Mouse (Mus musculus) hindbrain, embryonic 13.5 days (tissue): Measurements from ENCODE around the gene Bri3. TPM values are rescaled to one million over a fixed set of nuclear protein-coding genes. Genes with fewer than 3 reads are reported as not detected.

Experiments used
- ATAC-seq: fragments of 200-750 bp; cut with Nextera tagmentation; 2 replicates; pipeline ENCODE4 v1.8.0; 2017; ENCODE audit warnings: moderate TSS enrichment; ENCODE audit not compliant: low FRiP score
- H3K27ac ChIP-seq: fragments of 300-500 bp; sonication (generic); 2 replicates; pipeline ENCODE4 v1.5.1; 2015; ENCODE audit warnings: inconsistent platforms, mild to moderate bottlenecking, moderate library complexity
- H3K27me3 ChIP-seq: fragments of 300-500 bp; sonication (generic); 2 replicates; pipeline ENCODE4 v1.6.1; 2015; ENCODE audit warnings: mild to moderate bottlenecking, inconsistent platforms
- H3K36me3 ChIP-seq: fragments of 300-500 bp; sonication (generic); 2 replicates; pipeline ENCODE4 v1.6.1; 2015; ENCODE audit warnings: mild to moderate bottlenecking, inconsistent platforms
- H3K4me1 ChIP-seq: fragments of 300-500 bp; sonication (generic); replicated peaks from 2 replicates; pipeline ENCODE4 v1.6.1; 2015; ENCODE audit warnings: inconsistent platforms
- H3K4me2 ChIP-seq: fragments of 300-500 bp; sonication (generic); 2 replicates; pipeline ENCODE4 v1.6.1; 2015; ENCODE audit warnings: inconsistent platforms, mild to moderate bottlenecking, moderate library complexity
- H3K4me3 ChIP-seq: fragments of 300-500 bp; sonication (generic); 2 replicates; pipeline ENCODE4 v1.5.1; 2015; ENCODE audit warnings: mild to moderate bottlenecking, inconsistent platforms
- H3K9ac ChIP-seq: fragments of 300-500 bp; sonication (generic); 2 replicates; pipeline ENCODE4 v1.6.1; 2015; ENCODE audit warnings: mild to moderate bottlenecking, inconsistent platforms
- H3K9me3 ChIP-seq: fragments of 300-500 bp; sonication (generic); 2 replicates; pipeline ENCODE4 v1.6.1; 2016; ENCODE audit warnings: inconsistent platforms
- WGBS: fragments of 180-500 bp; shearing (Covaris S2); methylation state at CpG from one replicate; pipeline ENCODE4 v1.1.7; 2015; 5-methylcytosine and 5-hydroxymethylcytosine counted together
- polyA plus RNA-seq: library from polyadenylated mRNA; unstranded; fragments of >200 nt; fragmentation: Nextera tagmentation; extraction: Ambion mirVana; gene quantifications from 2 replicates; pipeline ENCODE4 v1.2.1, GENCODE M21; 2015

The Bri3 gene
- polyA plus RNA-seq: 116 and 125 TPM in 2 replicates

DNA sequence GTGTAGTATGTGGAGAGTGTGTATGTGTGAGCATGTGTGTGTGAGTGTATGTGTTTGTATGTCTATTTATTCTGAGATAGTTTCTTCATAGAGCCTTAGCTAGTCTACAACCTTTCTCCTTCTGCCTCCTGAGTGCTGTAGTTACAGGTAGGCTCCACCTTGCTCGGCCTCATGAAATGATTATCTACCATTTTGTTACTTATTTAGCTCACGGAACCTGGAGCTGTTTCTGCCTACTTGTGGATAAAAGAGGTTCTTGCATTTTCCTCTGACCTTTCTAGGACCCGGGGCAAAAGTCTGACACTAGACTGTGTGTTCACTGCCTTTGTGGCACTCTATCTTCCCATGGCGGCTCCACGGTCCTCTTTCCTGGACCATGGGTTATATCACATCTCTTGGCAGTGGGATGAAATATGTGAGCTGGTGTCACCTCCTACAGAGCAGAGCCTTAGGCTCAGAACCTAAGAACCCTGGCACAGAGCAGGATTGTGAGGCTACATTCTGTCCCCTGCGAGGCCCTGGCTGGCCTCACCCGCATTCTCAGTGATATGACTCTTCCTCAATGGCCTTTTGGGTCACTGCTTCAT lies at the start of gene Bri3:
Bri3 (plus strand) TSS at position 537 of the 587 bp plus-strand sequence.
- no peaks in the 10 kb centered on the region for H3K36me3 ChIP-seq
- no peak within 1 kb of the TSS for H3K9ac ChIP-seq
- H3K27me3 ChIP-seq: no peaks in the 10 kb centered on the region
- no peak for ATAC-seq
- H3K9me3 ChIP-seq: no peaks in the 10 kb centered on the region
- no peaks in the 10 kb centered on the region for H3K4me1 ChIP-seq
- 91% methylated on average over 7 of the region's 7 CpGs for WGBS
- H3K4me3 ChIP-seq: no peak within 1 kb of the TSS
- no peak within 1 kb of the TSS for H3K4me2 ChIP-seq
- no peak within 1 kb of the TSS for H3K27ac ChIP-seq

DNA sequence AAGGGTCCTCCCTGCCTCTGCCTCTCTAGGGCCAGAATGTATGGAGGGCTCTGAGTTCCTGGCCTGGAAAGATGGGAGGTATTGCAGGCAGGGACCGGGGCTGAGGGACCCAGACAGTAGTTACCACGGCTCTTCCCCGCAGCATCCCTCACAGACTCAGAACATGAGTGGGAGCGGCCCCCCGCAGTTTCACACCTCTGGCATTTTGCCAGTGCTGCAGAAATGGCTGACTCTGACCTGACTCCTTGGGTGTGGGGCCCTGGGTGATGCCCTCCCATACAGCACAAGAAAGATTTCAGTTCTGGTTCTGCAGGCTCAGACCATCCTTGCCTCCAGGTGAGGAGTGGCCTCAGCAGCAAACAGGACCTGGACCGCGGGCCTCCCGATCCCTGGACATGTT lies 48.7 kb upstream of the Bri3 start:
- Histone ChIP-seq H3K4me2 (no peak overlapping the region), H3K4me3 (no peak overlapping the region), H3K9me3 (no peaks in the 10 kb centered on the region), H3K36me3 (peaks cover 47% of the 10 kb centered on the region), H3K27ac (no peak overlapping the region), H3K4me1 (peaks cover 9% of the 10 kb centered on the region), H3K27me3 (no peaks in the 10 kb centered on the region), H3K9ac (no peak overlapping the region)
- ATAC-seq: no peak
- 91% methylated on average over 8 of the region's 8 CpGs for WGBS

DNA sequence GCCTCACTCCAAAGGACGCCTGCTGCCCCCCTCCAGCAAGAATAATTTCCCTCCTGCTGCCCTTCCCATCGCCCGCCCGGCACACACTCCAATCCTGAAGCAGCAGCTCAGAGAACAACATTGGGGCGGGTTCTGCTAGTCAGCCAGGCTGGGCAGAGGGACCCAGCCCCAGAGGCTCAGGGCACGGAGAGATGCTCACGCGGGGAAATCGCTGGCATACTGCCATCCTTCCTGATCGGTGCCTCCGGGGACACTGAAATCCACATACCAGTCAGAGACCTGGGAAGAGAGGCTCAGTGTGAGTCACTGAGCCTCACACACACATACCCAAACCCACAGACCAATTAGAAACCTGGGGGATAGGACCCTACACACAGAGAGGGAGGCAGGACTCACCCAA lies 43.6 kb upstream of the Bri3 start:
- H3K4me2 ChIP-seq: no peak overlapping the region
- no peaks in the 10 kb centered on the region; the same call in 1 of the 2 replicates for H3K4me1 ChIP-seq
- H3K27ac ChIP-seq: no peak overlapping the region
- H3K9me3 ChIP-seq: peaks cover 7% of the 10 kb centered on the region; the same call in 1 of the 2 replicates
- 79% methylated on average over 11 of the region's 11 CpGs for WGBS
- no peak overlapping the region for H3K4me3 ChIP-seq
- no peak for ATAC-seq
- no peaks in the 10 kb centered on the region for H3K27me3 ChIP-seq
- peaks cover 88% of the 10 kb centered on the region for H3K36me3 ChIP-seq
- no peak overlapping the region for H3K9ac ChIP-seq

DNA sequence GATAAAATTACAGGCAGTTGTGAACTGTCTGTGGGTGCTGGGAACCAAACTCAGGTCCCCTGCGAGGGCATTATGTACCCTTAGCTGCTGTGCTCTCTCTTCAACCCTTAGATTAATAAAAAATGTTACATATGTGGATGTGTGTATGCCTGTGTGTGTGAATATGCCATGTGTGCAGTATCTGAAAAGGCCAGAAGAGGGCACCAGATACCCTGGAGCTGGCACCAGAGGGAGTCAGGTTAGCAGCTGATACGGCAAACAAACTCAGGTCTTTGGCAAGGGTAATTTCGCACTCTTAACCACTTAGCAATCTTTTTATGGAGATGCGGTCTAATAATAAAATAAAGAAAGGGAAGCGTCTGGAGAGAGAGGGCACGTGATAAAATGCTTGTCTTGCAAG lies 41.8 kb upstream of the Bri3 start:
- Histone ChIP-seq H3K4me2 (no peak overlapping the region), H3K4me1 (no peaks in the 10 kb centered on the region; the same call in 1 of the 2 replicates), H3K27me3 (no peaks in the 10 kb centered on the region), H3K9me3 (peaks cover 7% of the 10 kb centered on the region; the same call in 1 of the 2 replicates), H3K27ac (no peak overlapping the region), H3K36me3 (peaks cover 95% of the 10 kb centered on the region), H3K4me3 (no peak overlapping the region), H3K9ac (no peak overlapping the region)
- 96% methylated on average over 6 of the region's 6 CpGs for WGBS
- ATAC-seq: no peak

DNA sequence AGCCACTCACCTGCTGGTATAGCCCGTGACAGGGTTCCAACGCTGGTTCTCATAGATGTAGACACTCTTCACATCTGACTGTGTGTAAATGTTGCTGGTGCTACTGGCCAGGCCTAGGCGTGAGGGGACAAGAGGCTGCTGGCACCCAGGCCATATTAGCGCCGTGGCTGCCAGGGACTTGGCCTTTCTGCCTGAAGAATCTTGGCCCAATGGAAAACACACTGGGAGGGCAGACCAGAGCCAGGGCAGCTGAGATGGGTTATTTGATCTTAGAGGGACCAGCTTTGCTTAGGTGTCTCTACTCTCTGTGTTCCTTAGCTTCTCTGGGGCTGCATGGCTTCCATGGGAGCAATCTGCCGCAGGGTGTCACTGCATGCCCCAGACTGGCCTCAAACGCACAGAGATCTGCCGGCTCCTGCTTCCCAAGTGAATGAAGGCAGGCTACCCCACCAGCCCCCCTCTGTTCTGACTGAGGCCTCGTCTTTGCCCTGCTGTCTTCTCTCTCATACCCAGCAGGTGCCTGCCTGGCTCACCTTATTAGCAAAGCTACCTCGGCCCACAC lies 40.8 kb upstream of the Bri3 start:
- H3K27ac ChIP-seq: no peak overlapping the region
- WGBS: 93% methylated on average over 10 of the region's 10 CpGs
- no peak overlapping the region for H3K4me2 ChIP-seq
- no peaks in the 10 kb centered on the region for H3K27me3 ChIP-seq
- H3K4me1 ChIP-seq: no peaks in the 10 kb centered on the region; the same call in 1 of the 2 replicates
- H3K9me3 ChIP-seq: peaks cover 7% of the 10 kb centered on the region; the same call in 1 of the 2 replicates
- peaks cover 92% of the 10 kb centered on the region for H3K36me3 ChIP-seq
- no peak for ATAC-seq
- H3K4me3 ChIP-seq: no peak overlapping the region
- H3K9ac ChIP-seq: no peak overlapping the region

DNA sequence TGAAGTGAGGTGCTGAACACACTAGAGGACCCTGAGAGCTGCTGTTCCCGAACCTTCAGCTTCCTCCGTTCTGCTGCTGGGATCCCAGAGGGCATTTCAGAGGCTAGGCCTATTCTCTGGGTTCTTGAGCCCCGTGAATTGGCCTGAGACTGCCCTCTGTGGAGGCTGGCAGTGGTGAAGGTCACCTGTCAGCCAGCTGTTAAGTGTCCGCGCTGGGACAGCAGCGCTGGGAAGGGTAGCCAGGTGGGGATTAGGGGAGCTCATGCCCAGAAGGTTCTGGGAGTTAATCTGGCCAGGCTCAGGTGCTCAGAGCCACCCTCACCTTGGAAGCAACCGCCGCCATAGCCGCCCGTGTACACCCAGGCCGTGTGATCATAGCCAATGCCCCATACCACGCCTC lies 39.9 kb upstream of the Bri3 start:
- H3K9ac ChIP-seq: no peak overlapping the region
- no peak overlapping the region for H3K27ac ChIP-seq
- no peak overlapping the region for H3K4me3 ChIP-seq
- 92% methylated on average over 12 of the region's 12 CpGs for WGBS
- no peaks in the 10 kb centered on the region for H3K27me3 ChIP-seq
- peaks cover 7% of the 10 kb centered on the region; the same call in 1 of the 2 replicates for H3K9me3 ChIP-seq
- H3K36me3 ChIP-seq: peaks cover 88% of the 10 kb centered on the region
- H3K4me1 ChIP-seq: no peaks in the 10 kb centered on the region; the same call in 1 of the 2 replicates
- ATAC-seq: no peak
- H3K4me2 ChIP-seq: no peak overlapping the region

DNA sequence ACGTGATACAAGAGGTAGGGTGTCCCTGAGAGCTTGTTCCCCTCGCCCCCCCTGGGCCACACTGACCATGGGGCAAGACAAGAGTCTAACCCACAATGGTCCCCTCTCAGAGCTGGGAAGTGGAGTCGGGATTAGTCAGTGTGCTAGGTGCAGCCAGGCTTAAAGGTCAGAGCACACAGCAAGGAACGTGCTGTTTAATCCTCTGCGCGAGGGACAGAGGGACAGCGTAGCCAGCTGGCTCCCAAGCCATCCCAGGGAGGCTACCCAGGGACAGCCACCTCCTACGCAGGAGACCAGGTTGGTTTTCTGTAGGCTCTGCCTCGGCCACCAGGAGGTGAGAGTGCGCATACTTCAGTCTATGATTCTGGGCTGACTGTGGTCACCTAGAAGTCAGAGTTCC lies 39.3 kb upstream of the Bri3 start:
- Histone ChIP-seq H3K4me2 (no peak overlapping the region), H3K9me3 (peaks cover 7% of the 10 kb centered on the region; the same call in 1 of the 2 replicates), H3K36me3 (peaks cover 90% of the 10 kb centered on the region), H3K27me3 (no peaks in the 10 kb centered on the region), H3K4me3 (no peak overlapping the region), H3K4me1 (no peaks in the 10 kb centered on the region; the same call in 1 of the 2 replicates), H3K9ac (no peak overlapping the region), H3K27ac (no peak overlapping the region)
- 77% methylated on average over 10 of the region's 10 CpGs for WGBS
- no peak for ATAC-seq

DNA sequence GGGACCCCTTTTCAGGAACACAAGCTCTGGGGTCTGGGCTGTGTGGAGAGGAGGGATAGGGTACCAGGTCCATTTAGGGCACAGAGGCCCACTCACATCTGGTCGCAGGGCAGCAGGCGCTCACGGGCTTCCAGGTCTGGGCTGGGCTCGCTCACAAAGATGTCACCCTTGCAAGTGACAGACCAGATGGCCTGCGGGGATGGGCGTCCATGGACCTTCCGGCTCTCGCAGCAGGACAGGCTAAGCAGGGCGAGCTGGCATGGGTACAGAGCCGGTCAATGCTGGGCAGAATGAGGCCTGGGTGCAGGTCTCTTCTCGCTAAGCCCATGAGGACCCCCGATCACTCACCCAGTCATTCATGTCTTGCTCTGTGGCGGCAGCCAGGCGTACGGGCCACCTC lies 38.2 kb upstream of the Bri3 start:
- H3K36me3 ChIP-seq: peaks cover 90% of the 10 kb centered on the region
- WGBS: 93% methylated on average over 15 of the region's 15 CpGs
- no peak overlapping the region for H3K4me3 ChIP-seq
- H3K27me3 ChIP-seq: no peaks in the 10 kb centered on the region
- H3K4me2 ChIP-seq: no peak overlapping the region
- H3K9me3 ChIP-seq: peaks cover 7% of the 10 kb centered on the region; the same call in 1 of the 2 replicates
- no peak for ATAC-seq
- no peaks in the 10 kb centered on the region for H3K4me1 ChIP-seq
- no peak overlapping the region for H3K9ac ChIP-seq
- H3K27ac ChIP-seq: no peak overlapping the region

DNA sequence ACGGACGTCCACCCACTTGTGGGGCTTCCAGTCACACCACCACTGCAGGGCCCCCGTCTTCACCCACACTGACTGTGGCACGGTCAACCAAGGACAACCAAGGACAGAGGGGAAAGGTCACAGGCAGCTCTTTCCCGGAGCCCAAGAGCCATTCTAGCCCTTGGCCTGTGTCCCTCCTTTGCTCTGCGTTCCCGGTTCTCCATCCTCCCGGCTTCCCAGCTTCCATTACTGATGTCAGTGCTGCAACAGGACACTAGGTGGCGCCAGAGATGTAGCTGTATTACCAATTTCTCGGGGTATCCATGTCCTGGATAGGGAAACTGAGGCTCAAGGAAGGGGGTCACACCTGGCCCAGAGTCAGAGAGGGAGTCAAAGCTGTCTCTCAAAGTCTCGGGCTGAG lies 36.8 kb upstream of the Bri3 start:
- no peaks in the 10 kb centered on the region for H3K4me1 ChIP-seq
- 52% methylated on average over 11 of the region's 11 CpGs for WGBS
- no peak overlapping the region for H3K4me2 ChIP-seq
- H3K27ac ChIP-seq: no peak overlapping the region
- H3K9ac ChIP-seq: no peak overlapping the region
- no peaks in the 10 kb centered on the region for H3K27me3 ChIP-seq
- peaks cover 92% of the 10 kb centered on the region for H3K36me3 ChIP-seq
- no peak overlapping the region for H3K4me3 ChIP-seq
- ATAC-seq: no peak; the same call in 1 of the 2 replicates
- H3K9me3 ChIP-seq: peaks cover 6% of the 10 kb centered on the region; the same call in 1 of the 2 replicates

DNA sequence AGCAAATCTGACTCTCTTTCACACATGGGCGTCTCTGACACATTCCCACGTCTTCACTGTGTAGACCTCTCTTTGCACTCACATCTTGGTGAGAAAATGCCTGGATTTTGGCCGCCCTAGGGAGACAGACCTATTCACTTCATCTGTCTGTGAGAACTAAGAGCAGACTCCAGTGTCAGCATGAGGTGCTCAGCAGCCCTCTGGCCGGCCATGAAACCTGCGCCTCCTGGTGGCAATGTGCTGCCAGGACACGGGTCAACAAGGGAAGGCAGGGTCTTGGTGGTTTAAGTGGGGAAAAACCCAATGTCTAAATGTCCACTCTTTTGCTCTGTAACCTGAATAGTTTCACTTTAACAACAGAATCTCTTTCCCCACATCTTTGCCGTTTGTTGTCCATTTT lies 29.8 kb upstream of the Bri3 start:
- Histone ChIP-seq H3K27me3 (no peaks in the 10 kb centered on the region), H3K9ac (no peak overlapping the region), H3K27ac (no peak overlapping the region), H3K4me2 (no peak overlapping the region), H3K4me3 (no peak overlapping the region), H3K4me1 (peaks cover 6% of the 10 kb centered on the region), H3K9me3 (no peaks in the 10 kb centered on the region), H3K36me3 (peaks cover 80% of the 10 kb centered on the region)
- no peak for ATAC-seq
- 32% methylated on average over 7 of the region's 7 CpGs for WGBS

DNA sequence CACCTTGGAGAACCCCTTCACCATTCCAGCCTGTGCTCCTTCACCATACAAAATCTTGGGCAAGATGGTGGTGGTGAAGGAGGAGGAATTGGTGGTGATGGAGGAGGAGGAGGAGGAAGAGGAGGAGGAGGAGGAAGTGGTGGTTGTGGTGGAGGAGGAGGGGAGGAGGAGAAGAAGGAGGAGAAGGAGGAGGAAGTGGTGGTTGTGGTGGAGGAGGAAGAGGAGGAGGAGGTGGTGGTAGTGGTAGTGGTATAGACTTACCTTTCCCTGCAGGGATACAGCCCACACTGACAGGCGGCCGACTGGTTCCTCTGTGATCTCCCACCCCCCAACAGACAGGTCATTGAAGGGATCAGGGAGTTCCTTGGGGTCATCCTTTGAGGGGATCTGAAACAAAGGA lies 28.2 kb upstream of the Bri3 start:
- no peak overlapping the region for H3K4me2 ChIP-seq
- H3K9me3 ChIP-seq: no peaks in the 10 kb centered on the region
- WGBS: 89% methylated on average over 2 of the region's 2 CpGs
- peaks cover 12% of the 10 kb centered on the region for H3K4me1 ChIP-seq
- no peak for ATAC-seq
- H3K36me3 ChIP-seq: peaks cover 65% of the 10 kb centered on the region
- no peak overlapping the region for H3K27ac ChIP-seq
- no peak overlapping the region for H3K4me3 ChIP-seq
- H3K9ac ChIP-seq: no peak overlapping the region
- H3K27me3 ChIP-seq: no peaks in the 10 kb centered on the region

DNA sequence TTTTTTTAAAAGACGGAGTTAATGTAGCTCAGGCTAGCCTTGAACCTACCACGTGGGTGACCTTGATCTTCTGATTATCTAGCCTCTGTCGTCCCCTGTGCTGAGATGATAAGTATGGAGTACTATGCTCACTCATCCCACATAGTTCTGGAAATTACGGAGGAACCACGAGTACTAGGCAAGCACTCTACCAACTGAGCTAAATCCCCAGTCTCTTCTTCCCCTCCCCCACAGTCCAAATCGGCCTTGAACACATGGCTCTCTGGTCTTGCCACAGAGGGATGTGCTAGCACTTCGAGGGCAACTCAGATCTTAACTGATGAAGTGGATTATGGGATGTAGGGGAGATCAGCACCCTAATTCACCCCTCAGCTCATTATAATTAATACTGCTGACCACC lies 26.2 kb upstream of the Bri3 start:
- WGBS: 91% methylated on average over 7 of the region's 7 CpGs
- H3K4me2 ChIP-seq: no peak overlapping the region
- H3K4me3 ChIP-seq: no peak overlapping the region
- no peak for ATAC-seq
- H3K27me3 ChIP-seq: no peaks in the 10 kb centered on the region
- H3K9ac ChIP-seq: no peak overlapping the region
- H3K9me3 ChIP-seq: no peaks in the 10 kb centered on the region
- H3K27ac ChIP-seq: no peak overlapping the region
- H3K4me1 ChIP-seq: peaks cover 30% of the 10 kb centered on the region
- H3K36me3 ChIP-seq: peaks cover 47% of the 10 kb centered on the region

DNA sequence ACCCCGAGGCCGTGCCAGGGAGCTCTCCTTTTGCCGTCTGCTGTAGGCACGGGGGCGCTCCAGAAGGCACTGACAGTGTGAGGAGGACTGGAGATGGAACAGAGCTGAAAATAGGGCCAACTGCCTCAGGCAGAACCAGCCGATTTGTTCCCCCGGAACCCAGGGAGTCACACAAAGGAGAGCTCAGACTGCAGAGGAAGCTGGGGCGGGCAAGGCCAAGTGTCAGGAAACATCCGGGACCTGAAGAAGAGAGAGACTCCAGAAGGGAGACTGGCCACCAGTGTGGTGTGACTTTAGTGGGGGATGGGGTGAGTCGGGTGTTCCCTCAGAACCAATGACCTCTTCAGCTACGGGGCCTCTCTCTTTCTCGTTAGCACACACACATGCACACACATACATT lies 24.9 kb upstream of the Bri3 start:
- WGBS: 75% methylated on average over 12 of the region's 12 CpGs
- peaks cover 34% of the 10 kb centered on the region for H3K4me1 ChIP-seq
- H3K9me3 ChIP-seq: no peaks in the 10 kb centered on the region
- peaks cover 35% of the 10 kb centered on the region for H3K36me3 ChIP-seq
- H3K4me2 ChIP-seq: no peak overlapping the region
- no peak for ATAC-seq
- no peak overlapping the region for H3K9ac ChIP-seq
- H3K27me3 ChIP-seq: no peaks in the 10 kb centered on the region
- no peak overlapping the region for H3K27ac ChIP-seq
- H3K4me3 ChIP-seq: no peak overlapping the region
